ENCODE assay signal across 15 mouse cellular contexts in genomic region chr12:108455004-108455403, GRCm38 (mm10).
DNase-seq lines count a peak whose midpoint lies in the region; ATAC-seq and TF ChIP-seq lines count a peak whose summit lies in the region.
"Had no signal": no experiment of that assay in that cellular context is flagged by ENCODE, and none has a peak within 500 bp of the region (broad histone marks: within the 10 kb centered on the region; RNA-seq: fewer than 3 reads in every experiment).

No protein-coding gene starts in this region.

- no peak overlapping the region for H3K9ac ChIP-seq in heart, embryonic 11.5 days (ENCODE audit: low read depth, low read length)
- H3K9ac ChIP-seq in midbrain, postnatal 0 days (replicated peaks; ENCODE audit: low read length, poor library complexity, severe bottlenecking), result no peak overlapping the region
- no peak overlapping the region for H3K9ac ChIP-seq in midbrain, embryonic 16.5 days (ENCODE audit: low read depth, low read length)
- no peak overlapping the region for H3K9ac ChIP-seq in hindbrain, embryonic 12.5 days
- H3K9ac ChIP-seq: limb, embryonic 12.5 days had no signal

- H3K9me3 ChIP-seq in heart, embryonic 11.5 days (replicated peaks; ENCODE audit: control insufficient read depth, low read length), result no peaks in the 10 kb centered on the region
- no peaks in the 10 kb centered on the region for H3K9me3 ChIP-seq in midbrain, postnatal 0 days (ENCODE audit: low read length)
- no peaks in the 10 kb centered on the region for H3K9me3 ChIP-seq in midbrain, embryonic 16.5 days (replicated peaks; ENCODE audit: control insufficient read depth, low read length, poor library complexity, severe bottlenecking)
- H3K9me3 ChIP-seq in hindbrain, embryonic 12.5 days (replicated peaks), result no peaks in the 10 kb centered on the region
- H3K9me3 ChIP-seq: limb, embryonic 12.5 days had no signal

- WGBS in heart, embryonic 11.5 days (ENCODE audit: insufficient replicate concordance), result 69% methylated on average over 4 of the region's 4 CpGs
- WGBS in midbrain, postnatal 0 days, result 84% methylated on average over 4 of the region's 4 CpGs
- WGBS in midbrain, embryonic 16.5 days, result 90% methylated on average over 4 of the region's 4 CpGs
- 88% methylated on average over 4 of the region's 4 CpGs for WGBS in hindbrain, embryonic 12.5 days

- no peak for ATAC-seq in heart, embryonic 11.5 days (replicated peaks; ENCODE audit: insufficient number of reproducible peaks, low FRiP score, low TSS enrichment)
- ATAC-seq in midbrain, postnatal 0 days (ENCODE audit: low FRiP score), result no peak
- no peak for ATAC-seq in midbrain, embryonic 16.5 days
- ATAC-seq in hindbrain, embryonic 12.5 days (ENCODE audit: low FRiP score), result no peak
- ATAC-seq: intestine, postnatal 0 days had no signal

- peak; percentile 19; the same call in 1 of the 2 replicates for TF ChIP-seq CTCF in midbrain, postnatal 0 days (IDR thresholded peaks at IDR 0.05)

- H3K4me1 ChIP-seq in heart, embryonic 11.5 days (ENCODE audit: control insufficient read depth, insufficient read depth, low read length), result peaks cover 12% of the 10 kb centered on the region; the same call in 1 of the 2 replicates
- peaks cover 6% of the 10 kb centered on the region; the same call in 1 of the 2 replicates for H3K4me1 ChIP-seq in midbrain, postnatal 0 days (ENCODE audit: insufficient read depth, low read length)
- H3K4me1 ChIP-seq in midbrain, embryonic 16.5 days (ENCODE audit: control insufficient read depth, insufficient read depth, low read length), result peaks cover 19% of the 10 kb centered on the region
- peaks cover 22% of the 10 kb centered on the region for H3K4me1 ChIP-seq in hindbrain, embryonic 12.5 days

- H3K27me3 ChIP-seq in heart, embryonic 11.5 days (ENCODE audit: control insufficient read depth, insufficient read depth, low read length), result no peaks in the 10 kb centered on the region
- no peaks in the 10 kb centered on the region for H3K27me3 ChIP-seq in midbrain, postnatal 0 days (ENCODE audit: insufficient read depth, low read length)
- H3K27me3 ChIP-seq in midbrain, embryonic 16.5 days (ENCODE audit: control insufficient read depth, insufficient read depth, low read depth, low read length), result no peaks in the 10 kb centered on the region
- no peaks in the 10 kb centered on the region for H3K27me3 ChIP-seq in hindbrain, embryonic 12.5 days
- H3K27me3 ChIP-seq: limb, embryonic 12.5 days had no signal

- DNase-seq in heart, postnatal 10 days, result peak; percentile 53
- DNase-seq in midbrain, postnatal 0 days (ENCODE audit: low spot score), result peak; percentile 33
- DNase-seq in cerebellum, adult 8-10 months, result peak; percentile 71
- DNase-seq in layer of hippocampus, postnatal 10 days (ENCODE audit: low spot score in 2 of 2), result peak; percentile 68 to 72
- DNase-seq in urinary bladder, adult 18-20 months (ENCODE audit: low spot score in 2 of 2), result no peak
- DNase-seq: adrenal gland, adult 8-10 months; gastrocnemius, postnatal 10 days; kidney, postnatal 4 days; midbrain, embryonic 14.5 days; spleen, adult 18-20 months had no signal

- H3K4me3 ChIP-seq in heart, embryonic 11.5 days (ENCODE audit: low read depth, low read length), result no peak overlapping the region
- H3K4me3 ChIP-seq in midbrain, postnatal 0 days (ENCODE audit: low read depth, low read length), result no peak overlapping the region
- H3K4me3 ChIP-seq in midbrain, embryonic 16.5 days (ENCODE audit: low read depth, low read length), result no peak overlapping the region
- no peak overlapping the region for H3K4me3 ChIP-seq in hindbrain, embryonic 12.5 days
- H3K4me3 ChIP-seq: limb, embryonic 12.5 days had no signal

- no peak overlapping the region for H3K27ac ChIP-seq in heart, embryonic 11.5 days (ENCODE audit: low read depth, low read length)
- H3K27ac ChIP-seq in midbrain, postnatal 0 days (ENCODE audit: low read depth, low read length), result no peak overlapping the region
- H3K27ac ChIP-seq in midbrain, embryonic 16.5 days (ENCODE audit: low read length), result no peak overlapping the region
- no peak overlapping the region for H3K27ac ChIP-seq in hindbrain, embryonic 12.5 days
- H3K27ac ChIP-seq: limb, embryonic 12.5 days had no signal

- no peaks in the 10 kb centered on the region for H3K36me3 ChIP-seq in heart, embryonic 11.5 days (ENCODE audit: control insufficient read depth, insufficient read depth, low read length)
- 0 out of 2 replicates have a peak, but pooled peaks cover 2% of the 10 kb centered on the region for H3K36me3 ChIP-seq in midbrain, postnatal 0 days (ENCODE audit: insufficient read depth, low read length)
- 0 out of 2 replicates have a peak, but pooled peaks cover 4% of the 10 kb centered on the region for H3K36me3 ChIP-seq in midbrain, embryonic 16.5 days (ENCODE audit: control insufficient read depth, insufficient read depth, low read length)
- peaks cover 15% of the 10 kb centered on the region for H3K36me3 ChIP-seq in hindbrain, embryonic 12.5 days

- intact Hi-C loops in heart, postnatal 10 days (cut with DNase I), result no loop called here

- no peak overlapping the region for H3K4me2 ChIP-seq in heart, embryonic 11.5 days
- no peak overlapping the region for H3K4me2 ChIP-seq in midbrain, postnatal 0 days (ENCODE audit: low read depth, low read length, poor library complexity, severe bottlenecking)
- H3K4me2 ChIP-seq in midbrain, embryonic 16.5 days (ENCODE audit: low read length), result no peak overlapping the region
- no peak overlapping the region for H3K4me2 ChIP-seq in hindbrain, embryonic 12.5 days (replicated peaks)
- H3K4me2 ChIP-seq: limb, embryonic 12.5 days had no signal

Comparison
In these comparisons a context has a peak if more than half of its experiments do, and no peak if none do; other contexts are left out.
1. DNase-seq: peak in heart, postnatal 10 days (2 of 2), midbrain, postnatal 0 days (single experiment), cerebellum, adult 8-10 months (single experiment) and layer of hippocampus, postnatal 10 days (2 of 2); none in urinary bladder, adult 18-20 months (0 of 2).